Mouse (Mus musculus) large intestine, adult 2 months (tissue): Measurements from ENCODE around the gene Vps13c. TPM values are rescaled to one million over a fixed set of nuclear protein-coding genes. Genes with fewer than 3 reads are reported as not detected.

ENCODE experiments used
- DNase-seq: peaks from one replicate; pipeline ENCODE4 v3.0.0-alpha.2; 2012; ENCODE audit warnings: low read depth, low spot score
- WGBS: fragments of 180-500 bp; shearing (Covaris S2); methylation state at CpG from one replicate; pipeline ENCODE4 v1.1.7; 2018; 5-methylcytosine and 5-hydroxymethylcytosine counted together
- polyA plus RNA-seq: library from polyadenylated mRNA; depleted of rRNA; stranded (reverse); fragments of >200 nt; gene quantifications from 2 replicates; pipeline ENCODE4 v1.2.3, GENCODE M21; 2012; rRNA removed

Vps13c gene
- 1.7 and 2.8 TPM in 2 replicates for polyA plus RNA-seq

DNA sequence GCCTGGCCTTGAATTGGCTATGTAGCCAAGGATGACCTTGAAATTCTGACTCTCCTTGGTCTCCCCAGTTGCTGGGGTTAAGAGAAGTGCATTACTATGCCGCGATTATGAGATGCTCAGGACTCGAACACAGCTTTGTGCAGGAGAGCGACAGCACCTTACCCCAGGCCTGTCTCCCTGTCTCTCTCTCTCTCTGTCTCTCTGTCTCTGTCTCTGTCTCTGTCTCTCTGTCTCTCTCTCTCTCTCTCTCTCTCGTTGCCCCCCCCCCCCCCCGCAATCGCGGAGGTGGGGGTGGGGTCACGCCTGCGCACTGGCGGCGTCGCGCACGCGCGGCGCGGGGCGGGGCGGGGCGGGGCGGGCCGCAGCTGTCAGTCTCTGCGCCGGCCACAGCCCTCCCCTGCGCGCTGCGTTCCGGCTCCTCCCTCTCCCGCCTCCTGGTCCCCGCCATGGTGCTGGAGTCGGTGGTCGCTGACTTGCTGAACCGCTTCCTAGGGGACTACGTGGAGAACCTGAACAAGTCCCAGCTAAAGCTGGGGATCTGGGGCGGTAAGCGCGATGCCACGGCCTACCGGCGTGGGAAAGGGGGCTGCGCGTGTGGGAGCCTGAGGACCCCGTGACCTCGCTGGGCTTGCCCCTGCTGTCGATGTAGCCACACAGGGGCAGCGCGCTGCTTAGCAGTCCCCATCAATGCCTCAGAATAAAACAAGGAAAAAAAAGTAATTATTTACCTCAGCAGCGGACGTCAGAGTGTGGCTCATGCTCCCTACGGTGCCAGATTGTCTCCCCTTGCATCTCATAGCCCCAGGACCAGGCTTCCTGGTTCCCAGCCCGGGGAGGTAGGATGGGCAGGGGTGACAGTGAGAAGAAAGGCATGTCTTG is at the start of gene Vps13c:
Vps13c (plus strand) TSS at position 416 of the 879 bp plus-strand sequence.
- under 1% methylated on average over 52 of the region's 53 CpGs for WGBS
- no peak for DNase-seq

DNA sequence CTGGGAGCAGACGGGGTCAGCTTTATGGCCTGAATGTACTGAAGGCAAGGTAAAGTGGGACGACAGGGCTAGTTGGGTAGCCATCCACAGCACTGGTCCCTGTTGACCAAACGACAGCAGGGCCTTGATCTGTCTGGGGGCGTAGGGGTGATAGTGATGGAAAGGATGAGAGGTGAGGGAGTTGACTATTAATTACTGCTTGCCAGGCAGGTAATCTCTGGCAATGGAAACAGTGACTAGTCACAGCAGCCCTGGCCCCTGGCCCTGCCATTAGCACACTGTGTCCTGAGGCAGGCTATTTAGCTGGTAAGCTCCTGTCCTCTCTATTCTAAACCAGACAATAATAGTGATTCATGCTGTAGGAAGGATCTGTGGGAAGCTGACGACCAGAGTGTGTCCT is 47.8 kb upstream of the Vps13c start:
- 77% methylated on average over 5 of the region's 5 CpGs for WGBS
- no peak for DNase-seq

DNA sequence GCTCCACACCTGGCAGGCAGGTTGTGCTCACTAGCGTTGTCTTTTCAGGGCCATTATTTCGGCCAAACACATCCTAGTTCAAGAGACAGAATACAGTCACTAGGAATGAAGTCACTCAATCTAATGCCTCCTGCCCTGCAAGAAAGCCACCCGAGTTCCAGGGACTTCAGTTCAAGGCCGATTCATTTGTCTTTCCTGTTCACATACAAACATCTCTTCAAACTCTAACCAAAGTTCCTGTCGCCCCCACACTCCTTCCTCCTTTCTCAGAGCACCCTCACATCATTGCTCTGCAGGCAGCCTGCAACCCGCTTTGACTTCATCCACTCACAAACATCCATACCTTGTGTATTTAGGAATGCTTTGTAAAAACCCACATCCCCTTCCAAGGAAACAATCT is 46.7 kb upstream of the Vps13c start:
- no peak for DNase-seq
- WGBS, result 76% methylated on average over 6 of the region's 6 CpGs

DNA sequence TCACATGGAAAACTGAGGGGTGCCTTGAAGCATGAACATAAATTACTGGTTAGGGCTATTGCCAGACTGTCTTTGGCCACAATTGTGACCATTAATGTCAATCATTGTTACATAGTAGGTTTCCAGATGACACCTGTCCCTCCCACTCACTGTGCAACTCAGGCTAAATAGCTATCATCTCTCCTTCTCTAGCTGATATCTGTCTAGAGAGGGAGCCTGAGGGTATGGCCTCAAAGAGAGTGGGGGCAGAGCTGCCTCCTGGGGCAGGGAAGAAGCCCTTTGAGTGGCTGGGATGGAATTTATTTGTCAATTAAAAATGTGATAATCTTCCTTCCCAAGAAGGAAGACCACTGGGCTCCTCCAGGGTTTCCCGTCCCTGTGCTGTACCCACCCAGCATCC is 46.0 kb upstream of the Vps13c start:
- DNase-seq, result no peak
- 100% methylated on average over 1 of the region's 1 CpGs for WGBS

DNA sequence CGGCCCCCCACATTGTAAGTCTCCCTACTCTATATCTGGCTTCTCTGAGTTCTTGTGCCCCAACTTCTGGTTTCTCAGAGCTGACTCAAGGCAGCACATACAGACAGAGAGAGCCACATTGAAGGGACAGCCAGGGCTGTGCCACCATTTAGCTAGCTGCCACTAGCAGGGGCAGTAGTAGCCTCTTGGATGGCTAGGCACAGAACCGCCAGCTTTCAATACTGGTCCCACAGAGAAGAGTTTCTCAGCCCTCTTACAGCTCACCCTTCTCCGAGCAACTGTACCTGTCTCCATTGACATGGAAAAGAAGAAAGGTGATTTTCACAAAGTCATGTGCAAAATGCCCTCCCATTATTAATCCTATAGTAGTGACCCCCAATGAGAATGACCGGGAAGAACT is 45.5 kb upstream of the Vps13c start:
- 62% methylated on average over 4 of the region's 4 CpGs for WGBS
- DNase-seq, result no peak

DNA sequence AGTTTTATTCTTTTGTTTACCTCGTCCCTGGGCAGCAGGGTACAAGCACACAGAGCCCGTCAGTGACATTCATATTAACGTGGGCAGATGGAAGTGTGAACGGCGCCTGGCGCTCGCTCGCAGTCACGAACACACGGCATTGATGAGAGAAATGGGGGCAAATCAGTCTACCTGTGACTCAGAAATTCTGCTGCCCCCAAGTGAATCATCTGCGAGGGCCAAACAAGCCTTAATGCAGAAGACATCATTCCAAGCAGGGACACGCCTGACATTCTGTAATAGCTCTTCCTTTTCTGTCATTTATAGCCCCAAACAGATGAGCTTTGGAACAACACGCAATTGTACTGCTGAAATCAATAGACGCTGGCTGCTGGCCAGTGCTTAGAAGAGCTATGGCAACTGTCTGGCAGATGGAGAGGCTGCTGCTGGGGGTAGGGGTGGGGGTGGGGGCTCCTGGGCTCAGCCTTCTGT is 45.0 kb upstream of the Vps13c start:
- no peak for DNase-seq
- WGBS, result 19% methylated on average over 14 of the region's 14 CpGs

DNA sequence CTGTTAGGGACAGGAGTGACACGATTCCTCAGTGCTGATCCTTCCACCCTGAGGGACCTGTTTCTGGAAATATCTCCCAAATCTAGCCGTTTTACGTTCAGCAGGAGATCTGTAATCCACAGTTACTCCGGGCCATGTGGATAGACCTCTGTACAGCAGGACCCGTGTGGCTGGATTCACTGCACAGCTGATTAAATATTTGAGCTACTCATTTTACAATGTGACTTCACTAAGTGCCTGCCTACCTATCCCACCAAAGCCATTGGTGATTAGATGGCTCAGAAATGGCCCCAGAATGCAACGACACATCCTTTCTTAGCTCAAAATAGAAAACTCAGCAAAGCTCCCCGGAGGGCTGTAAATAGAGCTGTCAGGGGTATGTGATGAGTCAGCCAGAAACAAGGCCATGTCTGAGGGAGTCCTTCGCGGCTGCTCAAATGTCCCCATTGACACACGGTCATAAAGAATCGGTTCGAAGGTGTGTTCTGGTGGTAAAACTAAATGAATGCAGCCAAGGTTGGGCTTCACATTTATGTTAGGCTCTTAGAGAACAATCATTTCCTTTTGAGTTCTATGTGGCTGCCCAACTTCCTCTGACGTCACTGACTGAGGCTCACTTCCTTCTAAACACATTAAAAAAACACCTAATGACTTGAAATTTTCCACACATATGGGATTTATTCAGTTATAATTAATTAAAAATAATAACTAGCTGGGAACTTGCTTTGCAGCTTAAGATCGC is 40.9 kb upstream of the Vps13c start:
- no peak for DNase-seq
- WGBS, result 17% methylated on average over 14 of the region's 14 CpGs

DNA sequence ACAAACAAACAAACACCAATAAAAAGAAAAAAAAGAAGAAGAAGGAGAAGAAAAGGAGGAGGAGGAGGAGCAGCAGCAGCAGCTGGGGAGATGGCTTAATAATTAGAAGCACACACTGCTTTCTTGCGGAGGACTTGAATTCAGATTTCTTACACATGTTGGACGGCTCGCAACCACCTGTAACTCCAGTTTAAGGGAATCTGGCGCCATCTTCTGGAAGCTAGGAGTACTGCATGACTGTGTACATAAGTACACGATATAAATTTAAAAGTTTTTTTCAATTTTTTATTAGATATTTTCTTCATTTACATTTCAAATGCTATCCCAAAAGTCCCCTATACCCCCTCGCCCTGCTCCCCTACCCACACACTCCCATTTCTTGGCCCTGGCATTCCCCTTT is 38.0 kb upstream of the Vps13c start:
- WGBS, result 19% methylated on average over 6 of the region's 6 CpGs
- no peak for DNase-seq

DNA sequence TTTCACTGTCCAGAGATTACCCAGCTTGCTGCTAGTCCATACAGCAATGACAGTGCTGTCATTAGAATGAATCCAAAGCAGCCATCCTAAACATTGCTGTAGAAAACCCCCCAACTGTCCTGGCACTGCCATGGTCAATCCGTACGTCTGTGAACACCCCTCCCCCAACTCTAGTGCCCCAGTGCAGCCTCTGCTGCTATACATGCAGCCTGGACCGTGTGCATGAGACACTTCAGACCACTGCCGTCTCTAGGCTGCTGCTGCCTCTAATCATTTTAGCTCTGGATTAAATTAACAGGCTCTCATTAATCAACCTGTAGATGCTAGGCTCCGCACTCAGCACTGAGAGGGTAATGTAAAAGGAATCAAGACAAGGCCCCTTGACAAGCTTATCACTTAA is 33.2 kb upstream of the Vps13c start:
- WGBS, result 79% methylated on average over 5 of the region's 5 CpGs
- DNase-seq, result no peak

DNA sequence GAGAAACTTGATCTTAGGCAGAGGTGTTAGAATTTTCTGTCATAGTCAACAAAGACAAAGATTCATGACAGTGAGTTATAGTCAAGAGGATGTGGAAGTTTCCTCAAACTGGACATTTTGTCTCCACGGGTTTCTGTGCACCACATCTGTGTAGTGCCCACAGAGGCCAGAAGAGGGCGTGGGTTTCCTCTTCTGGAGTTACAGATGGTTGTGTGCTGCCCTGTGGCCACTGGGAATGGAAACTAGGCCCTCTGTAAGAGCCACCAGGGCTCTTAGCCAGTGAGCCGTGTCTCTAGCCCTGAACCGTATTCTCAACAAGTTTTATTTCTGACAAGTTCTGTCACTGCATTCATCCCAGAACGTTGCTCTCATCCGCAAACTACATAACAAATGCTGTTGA is 29.7 kb upstream of the Vps13c start:
- no peak for DNase-seq
- 66% methylated on average over 6 of the region's 6 CpGs for WGBS

DNA sequence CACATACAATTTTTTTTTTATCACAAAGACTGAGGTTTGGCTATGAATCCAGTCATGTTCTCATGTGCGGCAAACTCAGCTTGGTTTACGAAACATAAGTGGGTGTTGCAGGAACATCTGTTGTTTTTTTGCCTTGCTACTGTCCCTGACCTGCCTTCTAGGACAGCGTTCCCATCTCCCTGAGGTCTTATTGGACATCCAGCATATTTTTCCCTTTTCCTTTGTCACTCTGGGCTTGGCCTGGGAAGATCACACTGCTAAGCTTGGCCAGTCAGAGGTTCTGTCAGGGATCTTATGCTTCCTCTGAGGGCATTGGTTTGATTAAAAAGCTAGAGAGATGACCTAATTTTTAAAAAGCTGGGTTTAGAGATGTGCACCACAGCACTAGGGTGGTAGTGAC is 29.1 kb upstream of the Vps13c start:
- WGBS, result 75% methylated on average over 3 of the region's 3 CpGs
- DNase-seq, result no peak

DNA sequence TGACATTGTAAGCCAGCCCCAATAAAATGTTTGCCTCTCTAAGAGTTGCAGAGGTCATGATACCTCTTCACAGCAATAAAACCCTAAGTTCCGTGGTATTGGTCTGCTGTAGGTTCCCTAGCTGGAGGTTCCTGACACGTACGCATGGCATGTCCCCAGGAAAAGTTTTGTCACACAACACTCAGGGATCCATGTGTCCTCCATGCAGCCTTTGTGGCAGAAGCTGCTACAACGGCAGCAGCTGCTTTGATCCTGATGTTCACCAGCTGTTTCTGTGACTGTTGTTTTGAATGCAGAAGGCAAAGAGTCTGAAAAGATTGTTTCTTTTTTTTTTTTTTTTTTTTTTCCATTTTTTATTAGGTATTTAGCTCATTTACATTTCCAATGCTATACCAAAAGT is 27.0 kb upstream of the Vps13c start:
- no peak for DNase-seq
- WGBS, result 70% methylated on average over 4 of the region's 4 CpGs

DNA sequence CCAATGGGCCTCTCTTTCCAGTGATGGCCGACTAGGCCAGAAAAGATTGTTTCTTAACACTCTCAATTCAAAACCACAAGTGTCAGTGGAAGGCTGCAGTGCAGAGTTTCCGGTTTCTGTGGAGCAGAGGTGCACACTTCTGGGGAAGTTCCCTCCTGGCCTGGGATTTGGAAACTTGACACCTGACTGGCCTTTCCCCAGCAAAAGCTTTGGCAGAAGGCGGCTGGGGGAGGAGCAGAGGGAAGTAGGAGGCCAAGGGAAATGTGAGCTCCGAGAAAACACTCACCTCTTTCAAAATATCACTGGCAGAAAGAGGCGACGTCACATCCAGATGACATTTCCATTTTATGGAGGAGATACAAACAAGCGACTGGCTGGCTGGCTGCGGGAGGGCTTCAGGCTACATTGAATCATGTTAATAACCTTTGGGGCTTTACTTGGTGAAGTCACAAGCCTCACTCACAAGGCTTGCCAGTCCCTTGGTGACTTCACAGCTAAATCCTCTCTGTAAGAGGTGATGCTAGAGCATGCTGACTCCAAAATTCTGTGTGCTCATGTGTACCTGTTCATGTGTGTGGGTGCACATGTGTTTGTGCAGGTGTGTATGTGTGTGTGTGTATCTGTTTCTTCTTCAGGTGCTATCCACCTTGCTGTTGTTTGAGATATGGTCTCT is 26.4 kb upstream of the Vps13c start:
- 8% methylated on average over 8 of the region's 8 CpGs for WGBS
- DNase-seq, result no peak

DNA sequence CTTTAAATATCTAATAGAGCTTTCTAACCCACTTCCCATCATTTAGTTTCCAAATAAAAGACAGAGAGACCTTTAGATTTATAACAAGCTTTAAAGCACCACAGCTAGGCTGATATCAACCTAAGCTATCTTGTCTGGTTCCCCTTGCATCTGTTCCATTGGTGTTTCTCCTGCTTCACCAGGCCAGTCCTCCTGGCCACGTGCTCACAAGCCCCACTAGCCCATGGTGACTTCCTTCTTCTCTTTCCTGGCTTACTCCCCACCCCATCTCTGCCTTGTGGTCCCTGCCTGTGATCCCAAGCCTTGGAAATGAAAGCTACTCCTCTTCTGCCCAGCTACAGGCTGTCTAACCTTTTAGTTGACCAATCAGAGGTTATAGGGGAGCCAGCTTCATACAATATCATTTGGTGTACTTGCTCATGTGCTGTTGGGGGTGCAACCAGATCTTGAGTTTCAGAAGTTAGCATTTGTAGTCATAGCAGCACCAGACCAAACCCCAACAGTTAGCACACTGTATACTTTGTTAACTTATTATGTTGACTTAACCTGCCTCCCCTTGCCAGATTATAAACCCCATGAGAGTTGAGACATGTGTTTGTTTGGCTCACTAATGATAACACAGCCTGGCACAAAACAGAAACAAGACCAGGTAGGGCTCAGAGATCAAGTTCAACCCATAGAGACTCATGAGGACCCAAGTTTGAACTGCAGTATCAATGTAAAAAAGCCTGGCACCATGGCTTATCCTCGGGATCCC is 23.8 kb upstream of the Vps13c start:
- DNase-seq, result no peak
- WGBS, result 59% methylated on average over 2 of the region's 2 CpGs

DNA sequence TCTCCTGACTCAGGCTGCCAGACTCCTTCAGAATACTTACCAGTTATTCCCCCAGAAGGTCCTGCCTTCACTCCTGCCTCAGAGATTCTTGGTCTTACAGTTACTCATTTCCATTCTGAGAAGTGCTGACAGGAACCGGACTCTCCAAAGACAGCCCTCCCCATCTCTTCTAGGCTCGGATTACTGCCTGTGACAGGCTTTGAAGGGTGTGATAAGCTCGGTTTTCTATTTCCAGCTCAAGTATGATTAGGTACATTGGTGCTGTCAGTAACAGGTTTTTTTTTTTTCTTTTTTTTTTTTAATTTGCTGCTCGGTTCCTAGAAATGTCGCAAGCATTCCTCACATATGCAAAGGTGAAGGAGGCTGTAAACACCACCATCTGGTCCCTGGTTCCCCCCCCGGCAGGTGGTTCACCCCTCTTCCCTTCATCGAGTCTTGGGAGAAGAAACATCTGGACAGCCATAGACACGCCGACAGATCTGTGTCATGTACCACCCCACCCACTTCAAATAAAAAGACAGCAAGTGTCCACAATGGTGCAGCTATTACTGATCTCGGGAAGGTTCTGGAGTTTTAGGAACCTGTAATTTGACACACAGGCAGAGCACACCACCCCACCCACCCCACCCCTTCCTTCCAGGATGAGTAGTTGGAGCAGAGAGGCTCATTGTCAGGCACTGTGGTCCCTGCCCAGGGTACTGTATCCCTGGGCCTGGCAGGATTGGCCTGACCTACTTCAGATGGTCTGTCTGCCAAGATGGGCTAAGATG is 22.1 kb upstream of the Vps13c start:
- DNase-seq, result no peak
- WGBS, result 39% methylated on average over 10 of the region's 10 CpGs

DNA sequence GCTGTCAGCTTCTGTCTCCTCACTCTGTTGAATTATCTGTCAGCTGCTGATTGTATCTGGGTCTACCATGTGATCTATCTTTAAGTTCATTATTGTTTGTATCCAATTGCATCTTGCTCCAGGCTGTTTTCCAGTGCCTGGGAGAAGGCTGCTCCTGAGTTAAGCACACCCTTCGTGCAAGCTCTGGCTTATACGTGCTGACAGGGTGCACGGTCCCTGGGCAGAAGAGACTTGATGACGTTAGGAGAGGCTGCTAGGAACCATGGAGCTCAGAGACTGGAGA is 21.6 kb upstream of the Vps13c start:
- DNase-seq, result no peak
- 91% methylated on average over 4 of the region's 4 CpGs for WGBS

DNA sequence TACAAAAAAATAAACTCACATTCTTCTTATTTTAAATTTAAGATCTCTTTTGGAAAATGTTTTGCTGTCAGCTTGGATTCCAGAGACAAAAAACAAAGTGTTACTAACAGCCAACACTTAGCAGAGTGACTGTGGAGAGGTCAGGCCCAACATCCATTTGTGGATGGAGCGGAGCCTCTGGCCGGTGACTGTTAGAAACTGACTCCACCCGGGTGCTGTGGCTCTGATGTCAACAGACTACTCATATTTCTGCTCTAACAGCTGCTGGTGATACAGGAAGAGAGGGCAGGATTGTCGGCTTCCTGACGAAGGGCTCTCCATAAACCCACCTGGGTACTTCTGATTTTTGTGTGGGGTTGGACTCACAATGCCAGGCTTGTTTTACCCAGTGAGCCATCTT is 17.1 kb upstream of the Vps13c start:
- whole genome bisulfite sequencing, result 58% methylated on average over 5 of the region's 5 CpGs
- DNase-seq, result no peak

DNA sequence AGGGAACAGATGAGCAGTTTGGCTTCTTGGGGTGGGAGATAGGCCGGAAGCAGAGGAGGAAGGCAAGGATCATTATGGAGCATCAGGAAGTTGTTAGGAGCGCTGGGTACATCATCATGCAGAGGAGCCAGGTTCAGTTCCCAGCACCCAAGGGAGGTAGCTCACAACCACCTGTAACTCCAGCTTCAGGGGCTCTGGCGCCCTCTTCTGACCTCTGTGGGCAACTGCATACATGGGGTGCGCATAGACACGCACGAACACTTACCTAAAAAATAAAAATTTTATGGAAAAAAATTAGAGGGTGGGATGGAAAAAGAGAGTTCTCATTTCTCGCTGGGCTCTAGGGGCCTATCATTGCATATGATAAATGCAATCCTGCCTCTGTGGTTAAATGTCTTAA is 14.7 kb upstream of the Vps13c start:
- no peak for DNase-seq
- WGBS, result 90% methylated on average over 7 of the region's 7 CpGs

DNA sequence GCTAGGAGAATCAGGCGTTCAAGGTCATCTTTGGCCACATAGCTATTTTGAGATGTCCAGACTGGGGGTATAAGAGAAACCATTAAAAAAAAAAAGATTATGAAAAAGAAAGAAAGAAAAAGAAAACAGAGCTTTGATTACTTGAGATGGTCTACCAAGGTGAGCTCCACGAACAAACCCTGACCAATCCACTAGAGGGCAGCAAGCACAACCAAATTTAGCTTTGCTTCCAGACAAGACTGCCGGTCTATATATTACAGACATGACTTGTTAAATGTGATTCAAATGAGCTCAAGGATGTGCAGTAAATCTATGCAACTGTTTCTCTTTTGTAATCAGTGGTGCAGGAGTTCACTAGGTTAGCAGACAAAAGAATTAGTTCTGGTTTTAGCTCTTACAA is 12.0 kb upstream of the Vps13c start:
- 7% methylated on average over 3 of the region's 3 CpGs for WGBS
- no peak for DNase-seq
